Mouse (Mus musculus): ENCODE results near the gene Lrrc38. TPM values are rescaled to one million over a fixed set of nuclear protein-coding genes. Genes with fewer than 3 reads are reported as not detected.

Gene Lrrc38
- total and polyA plus RNA-seq, 3 experiments, result not detected

DNA sequence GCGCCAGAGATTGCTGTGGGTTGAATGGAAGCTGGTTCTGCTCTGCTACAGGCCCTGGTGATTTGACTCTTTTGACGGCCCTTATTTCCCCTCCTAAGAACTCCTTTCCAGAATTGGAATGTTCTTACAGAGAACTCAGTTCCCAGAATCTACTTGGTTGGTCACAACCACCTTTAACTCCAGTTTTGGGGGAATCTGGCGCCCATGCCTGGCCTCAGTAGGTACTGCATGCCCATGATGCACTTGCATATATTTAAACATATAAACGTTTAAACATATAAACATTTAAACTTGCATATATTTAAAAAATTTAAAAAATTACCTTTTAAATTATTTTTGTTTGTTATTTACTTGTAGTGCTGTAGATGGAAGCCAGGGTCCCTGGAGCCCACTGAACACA lies 34.1 kb downstream of the Lrrc38 start:
- no peak overlapping the region for H3K9ac ChIP-seq (ENCODE audit: insufficient read depth, low read depth)
- H3K79me2 ChIP-seq (replicated peaks; ENCODE audit: control insufficient read depth, extremely low read depth, insufficient read depth, poor library complexity, severe bottlenecking), result no peaks in the 10 kb centered on the region
- H3K27ac ChIP-seq (ENCODE audit: insufficient read depth, low read depth), result no peak overlapping the region
- DNase-seq (ENCODE audit: extremely low read depth), result no peak
- H3K4me2 ChIP-seq (ENCODE audit: insufficient read depth, low read depth, poor library complexity, severe bottlenecking), result no peak overlapping the region
- H3K9me3 ChIP-seq (replicated peaks; ENCODE audit: low read length), result no peaks in the 10 kb centered on the region
- no peak for TF ChIP-seq MAZ (IDR thresholded peaks at IDR 0.05; ENCODE audit: low read depth, low read length)
- TF ChIP-seq IRF4 (IDR thresholded peaks at IDR 0.05; ENCODE audit: low read depth, low read length), result no peak
- no peak for TF ChIP-seq TCF12 (IDR thresholded peaks at IDR 0.05; ENCODE audit: low read depth, low read length)
- TF ChIP-seq MYC (IDR thresholded peaks at IDR 0.05; ENCODE audit: low read depth, low read length), result no peak
- no peak for TF ChIP-seq ZMIZ1 (IDR thresholded peaks at IDR 0.05; ENCODE audit: low read depth, low read length)
- TF ChIP-seq HCFC1 (IDR thresholded peaks at IDR 0.05; ENCODE audit: low read depth, low read length), result no peak
- no peak for TF ChIP-seq TBP (conservative IDR thresholded peaks at IDR 0.05; ENCODE audit: low read depth, low read length)
- TF ChIP-seq E2F4 (IDR thresholded peaks at IDR 0.05; ENCODE audit: insufficient replicate concordance, low read depth, low read length), result no peak
- TF ChIP-seq USF1 (IDR thresholded peaks at IDR 0.05; ENCODE audit: low read depth, low read length), result no peak
- no peak for TF ChIP-seq JUND (conservative IDR thresholded peaks at IDR 0.05; ENCODE audit: low read depth, low read length)
- TF ChIP-seq UBTF (IDR thresholded peaks at IDR 0.05; ENCODE audit: low read depth, low read length), result no peak
- no peak for TF ChIP-seq ZNF384 (IDR thresholded peaks at IDR 0.05; ENCODE audit: low read depth, low read length)
- no peak for TF ChIP-seq CHD1 (IDR thresholded peaks at IDR 0.05; ENCODE audit: low read depth, low read length)
- TF ChIP-seq ZC3H11A (IDR thresholded peaks at IDR 0.05; ENCODE audit: low read depth, low read length), result no peak
- in situ Hi-C loops (cut with MboI; ENCODE audit: low pct_ligation_motif_present, low pct_unique_long_range_greater_than_20kb, low sequenced_read_pairs), result no loop called here
- no peak overlapping the region for H3K4me3 ChIP-seq (replicated peaks in 1 of 3; ENCODE audit: low read depth in 2 of 3, low read length in 2 of 3, poor library complexity in 1 of 3)
- H3K4me1 ChIP-seq (ENCODE audit: control insufficient read depth in 1 of 2, insufficient read depth in 2 of 2), result no peaks in the 10 kb centered on the region
- dilution Hi-C loops (cut with MboI; ENCODE audit: extremely low pct_ligation_motif_present, extremely low pct_unique_long_range_greater_than_20kb, low sequenced_read_pairs), result no loop called here
- H3K27me3 ChIP-seq (replicated peaks), result peaks cover 29% of the 10 kb centered on the region
- H3K36me3 ChIP-seq (replicated peaks in 1 of 2; ENCODE audit: control insufficient read depth in 1 of 2, insufficient read depth in 1 of 2, low read length in 1 of 2), result no peaks in the 10 kb centered on the region

GRCm38 (mm10) chr4:143388955-143389702 lies 39.6 kb downstream of the Lrrc38 start:
- Histone ChIP-seq H3K4me2 (ENCODE audit: insufficient read depth, low read depth, poor library complexity, severe bottlenecking) (no peak overlapping the region), H3K4me1 (ENCODE audit: control insufficient read depth in 1 of 2, insufficient read depth in 2 of 2) (no peaks in the 10 kb centered on the region), H3K9ac (ENCODE audit: insufficient read depth, low read depth) (no peak overlapping the region), H3K4me3 (replicated peaks in 1 of 3; ENCODE audit: low read depth in 2 of 3, low read length in 2 of 3, poor library complexity in 1 of 3) (no peak overlapping the region), H3K27me3 (replicated peaks) (peaks cover 6% of the 10 kb centered on the region), H3K36me3 (replicated peaks in 1 of 2; ENCODE audit: control insufficient read depth in 1 of 2, insufficient read depth in 1 of 2, low read length in 1 of 2) (no peaks in the 10 kb centered on the region), H3K79me2 (replicated peaks; ENCODE audit: control insufficient read depth, extremely low read depth, insufficient read depth, poor library complexity, severe bottlenecking) (no peaks in the 10 kb centered on the region), H3K27ac (ENCODE audit: insufficient read depth, low read depth) (no peak overlapping the region), H3K9me3 (replicated peaks; ENCODE audit: low read length) (peaks cover 2% of the 10 kb centered on the region)
- no peak for TF ChIP-seq JUN (IDR thresholded peaks at IDR 0.05; ENCODE audit: insufficient read depth, low read depth, low read length)
- in situ Hi-C loops (cut with MboI; ENCODE audit: low pct_ligation_motif_present, low pct_unique_long_range_greater_than_20kb, low sequenced_read_pairs), result no loop called here
- no peak for DNase-seq (ENCODE audit: extremely low read depth)
- dilution Hi-C loops (cut with MboI; ENCODE audit: extremely low pct_ligation_motif_present, extremely low pct_unique_long_range_greater_than_20kb, low sequenced_read_pairs), result no loop called here
